Mouse (Mus musculus) spleen, adult 2 months (tissue): ENCODE measurements around the gene Mapk6.

Experiments used
- CTCF ChIP-seq: fragments of 200-500 bp; IDR thresholded peaks from 2 replicates; pipeline ENCODE4 v1.5.1; 2011; ENCODE audit warnings: mild to moderate bottlenecking, inconsistent platforms; ENCODE audit not compliant: insufficient read depth, insufficient read length, insufficient replicate concordance; ENCODE audit errors: extremely low read depth
- POLR2A ChIP-seq: fragments of 200-500 bp; IDR thresholded peaks from 2 replicates; pipeline ENCODE4 v1.6.1; 2011; ENCODE audit warnings: low read depth, low read length, inconsistent platforms

GRCm38 (mm10) chr9:75399069-75399468 lies 10.7 kb downstream of the Mapk6 start:
- TF ChIP-seq POLR2A (no peak), CTCF (no peak)
